Mouse (Mus musculus): ENCODE measurements around the gene Hist1h2ag. TPM values are rescaled to one million over a fixed set of nuclear protein-coding genes. Genes with fewer than 3 reads are reported as not detected.

Hist1h2ag gene
- total RNA-seq, 2 experiments from 2014 or later, result 10.3 to 10.5 TPM

DNA sequence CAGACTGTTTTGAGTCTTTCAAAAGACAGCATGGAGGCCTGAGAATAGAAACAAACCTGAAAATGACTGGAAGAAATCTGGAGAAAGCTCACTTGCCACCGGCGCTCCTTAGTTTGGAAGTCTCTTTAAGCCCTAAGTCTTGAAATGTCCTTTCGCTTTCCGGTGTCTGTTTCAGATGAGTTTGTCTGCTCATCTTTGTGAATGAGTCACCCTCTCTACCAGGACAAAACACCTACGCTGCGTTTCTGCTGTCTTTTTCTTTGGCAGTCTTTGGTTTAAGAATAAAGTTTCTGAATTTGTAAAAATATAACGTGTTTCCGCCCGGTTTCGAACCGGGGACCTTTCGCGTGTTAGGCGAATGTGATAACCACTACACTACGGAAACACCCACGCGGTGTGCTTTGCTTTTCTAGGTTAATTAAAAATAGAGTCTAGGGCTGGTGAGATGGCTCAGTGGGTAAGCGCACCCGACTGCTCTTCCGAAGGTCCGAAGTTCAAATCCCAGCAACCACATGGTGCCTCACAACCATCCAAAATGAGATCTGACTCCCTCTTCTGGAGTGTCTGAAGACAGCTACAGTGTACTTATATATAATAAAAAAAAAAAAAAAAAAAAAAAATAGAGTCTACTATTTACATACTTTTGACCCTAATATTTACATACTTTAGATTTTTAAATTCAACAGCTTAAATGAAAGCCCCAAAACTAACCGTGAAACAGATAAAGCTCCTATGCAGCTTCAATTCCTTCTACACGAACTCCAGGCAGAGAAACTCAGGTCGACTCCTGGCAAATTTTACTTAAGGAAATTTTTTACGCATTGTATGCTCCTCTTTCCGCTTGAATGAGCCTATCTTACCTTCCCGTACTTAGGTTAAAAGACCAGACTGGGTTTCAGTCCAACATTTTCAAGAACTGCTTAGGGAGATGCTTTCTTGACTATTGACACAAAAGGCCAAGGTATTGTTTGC is 27.0 kb downstream of the Hist1h2ag start:
- peak; percentile 76 to 81 for DNase-seq
- intact Hi-C loops (cut with DNase I), result loop anchor here (1.0 to 2.0 kb wide), 2 partner anchors 21 to 40 kb away; no protein-coding TSS in a partner anchor

DNA sequence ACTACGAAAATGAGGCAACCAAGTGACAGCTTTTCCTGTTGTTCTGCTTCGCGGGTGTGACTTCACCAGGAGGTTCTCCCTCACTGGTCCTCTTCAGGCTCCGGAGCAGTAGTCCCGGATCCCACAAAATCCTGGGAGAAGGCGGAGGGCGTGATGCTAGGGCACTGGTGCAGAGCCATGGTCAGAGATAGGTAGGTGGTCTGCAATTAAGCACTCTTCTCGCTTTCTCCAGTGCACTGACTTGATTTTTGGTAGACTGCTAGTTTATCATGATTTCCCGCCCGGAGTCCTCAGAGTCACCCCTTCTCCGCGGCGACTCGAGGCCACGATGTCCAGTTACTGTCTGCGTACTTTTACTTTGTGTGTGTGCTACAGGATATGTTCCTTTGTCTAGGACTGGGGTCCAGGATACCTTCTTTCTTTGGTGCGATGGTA is 28.3 kb downstream of the Hist1h2ag start:
- intact Hi-C loops (cut with DNase I), result loop anchor here (2.0 kb wide), 1 partner anchor 20 kb away; no protein-coding TSS in a partner anchor
- DNase-seq, result no peak

DNA sequence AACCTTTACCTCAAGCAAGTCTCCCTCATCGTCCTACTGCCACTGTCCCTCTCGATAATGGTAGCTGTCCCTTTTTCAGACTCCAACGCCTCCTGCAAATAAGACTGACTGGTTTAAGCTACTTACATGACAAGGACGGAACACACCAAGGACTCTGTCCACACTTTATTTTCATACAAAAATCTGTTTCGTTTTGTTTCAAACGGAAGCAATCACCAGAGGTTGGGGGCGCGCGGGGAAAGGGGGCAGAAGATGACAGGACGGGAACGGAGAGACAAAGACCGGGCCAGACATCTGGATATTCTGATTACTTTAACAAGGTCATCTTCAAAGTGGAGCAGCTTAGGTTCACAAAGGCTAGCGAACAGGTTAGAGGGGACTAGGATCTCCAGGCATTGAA is 29.0 kb downstream of the Hist1h2ag start:
- intact Hi-C loops (cut with DNase I), result loop anchor here (2.0 kb wide), 1 partner anchor 19 kb away; no protein-coding TSS in a partner anchor
- no peak for DNase-seq

DNA sequence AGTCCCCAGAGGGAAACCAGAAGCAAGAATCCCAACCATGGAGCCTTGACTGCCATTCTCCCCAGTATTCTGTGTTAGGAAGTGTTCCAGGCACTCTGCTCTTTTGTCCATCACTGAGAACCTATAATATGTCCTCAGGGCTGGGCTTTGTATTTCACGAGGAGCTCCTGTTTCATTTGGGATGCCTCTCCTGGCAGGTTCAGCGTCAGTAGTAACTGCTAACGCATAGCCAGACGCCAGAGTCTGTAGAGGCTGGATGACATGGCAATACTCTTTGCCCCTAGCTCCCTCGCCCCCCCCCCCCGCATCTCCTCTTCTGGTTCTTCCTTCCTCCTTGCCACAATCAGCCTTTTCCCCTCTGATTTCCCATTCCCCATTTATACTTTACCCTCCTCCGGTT is 33.1 kb downstream of the Hist1h2ag start, which contains the start of gene Prss16:
Gene Prss16, minus strand, starts transcription at position 101 of the 400 bp plus-strand sequence.
- DNase-seq, result no peak
- intact Hi-C loops (cut with DNase I), result no loop called here

DNA sequence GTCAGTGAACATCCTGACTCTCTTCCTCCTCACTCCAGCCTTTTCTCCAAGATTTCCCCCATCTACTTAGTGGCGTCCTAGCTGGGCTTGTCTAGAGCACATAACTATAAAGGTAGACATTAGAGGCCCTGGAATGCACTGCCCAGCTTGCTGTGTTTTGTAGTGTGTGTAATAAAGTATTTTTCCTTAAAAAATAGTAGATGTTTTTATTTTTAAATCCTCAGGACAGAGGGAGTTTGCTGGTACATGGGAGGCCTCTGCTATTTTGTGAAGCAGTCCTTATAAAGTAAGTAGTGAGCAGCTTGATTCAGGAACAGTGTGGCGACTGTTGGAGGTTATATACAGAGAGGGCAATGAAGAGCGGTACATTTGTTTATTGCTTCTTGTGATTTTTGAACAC is 34.0 kb downstream of the Hist1h2ag start:
- intact Hi-C loops (cut with DNase I), result no loop called here
- DNase-seq, result no peak

DNA sequence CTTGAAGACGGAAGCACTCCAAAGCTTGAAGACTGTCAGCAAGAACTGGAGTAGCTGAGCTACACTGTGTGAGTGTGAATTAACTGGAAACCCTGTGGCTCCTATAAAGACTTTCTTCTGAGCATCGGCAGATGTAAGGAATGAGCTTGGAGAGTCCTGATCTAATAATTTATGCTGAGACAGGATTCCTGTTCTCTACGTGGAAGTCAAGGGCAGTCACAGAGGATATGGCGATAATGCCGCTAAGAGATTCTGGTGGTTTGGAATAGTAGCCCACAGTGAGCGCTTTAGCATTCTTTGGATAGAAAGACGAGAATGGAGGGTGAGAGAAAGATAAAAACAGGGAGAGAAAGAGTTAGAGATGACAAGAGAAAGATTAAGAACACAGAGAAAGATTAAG is 34.9 kb downstream of the Hist1h2ag start:
- intact Hi-C loops (cut with DNase I), result no loop called here
- DNase-seq, result no peak

DNA sequence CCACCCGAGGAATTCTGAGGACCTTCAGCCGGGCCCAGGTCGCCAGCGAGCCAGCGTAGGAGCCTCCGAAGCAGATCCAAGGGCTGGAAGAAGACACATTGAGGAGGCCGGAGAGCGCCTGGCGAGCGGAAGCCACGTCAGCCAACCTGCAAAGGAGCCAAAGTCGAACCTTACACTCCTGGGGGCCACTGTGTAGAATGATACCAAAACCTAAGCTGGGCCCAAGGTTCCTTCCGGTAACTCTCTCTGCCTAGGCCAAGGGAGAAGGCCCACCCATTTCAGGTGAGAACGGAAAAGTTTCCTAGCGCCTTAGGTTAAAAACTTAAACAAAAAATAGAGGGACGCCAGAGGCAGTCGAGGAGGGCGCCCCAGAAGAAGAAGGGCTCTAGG is 35.6 kb downstream of the Hist1h2ag start:
- no peak for DNase-seq
- intact Hi-C loops (cut with DNase I), result no loop called here

DNA sequence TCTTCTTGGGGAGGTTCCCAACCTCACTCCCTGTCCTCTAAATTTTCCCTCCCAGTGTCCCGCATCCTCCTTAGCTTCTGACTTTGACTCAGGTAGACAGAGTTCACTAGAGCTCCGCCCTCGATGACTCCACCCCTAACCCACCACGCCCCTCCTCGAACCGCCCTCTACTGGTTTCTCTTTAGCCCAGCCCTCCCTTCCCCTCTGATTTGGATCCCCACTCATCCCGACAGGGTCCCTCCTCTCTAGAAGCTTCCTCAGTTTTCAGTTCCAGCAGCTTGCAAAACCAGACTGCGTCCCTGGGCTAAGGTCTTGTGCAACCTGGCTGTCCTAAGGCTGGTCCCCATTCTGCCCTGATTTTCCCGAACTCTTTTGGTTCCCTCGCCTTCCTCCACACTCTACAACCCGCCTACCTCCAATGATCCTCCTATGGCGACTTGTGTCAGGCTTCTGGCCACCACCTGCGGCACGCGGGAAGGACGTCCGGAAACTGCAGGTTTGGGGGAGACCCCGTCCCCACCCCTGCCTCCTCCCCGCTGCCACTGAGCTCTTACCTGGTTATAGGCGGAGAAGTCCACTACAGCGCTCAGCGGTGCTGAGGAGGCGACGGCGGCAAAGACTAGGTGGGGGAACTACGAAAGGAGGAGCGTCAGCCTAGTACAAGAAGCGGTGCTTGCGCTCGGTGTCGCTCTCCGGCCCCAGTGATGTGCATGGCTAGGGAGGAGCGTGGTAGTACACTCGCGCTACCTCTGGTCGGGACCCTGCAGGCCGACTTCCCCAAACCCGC is 36.2 kb downstream of the Hist1h2ag start:
- intact Hi-C loops (cut with DNase I), result no loop called here
- DNase-seq, result peak in 1 of 2 experiments; percentile 41

DNA sequence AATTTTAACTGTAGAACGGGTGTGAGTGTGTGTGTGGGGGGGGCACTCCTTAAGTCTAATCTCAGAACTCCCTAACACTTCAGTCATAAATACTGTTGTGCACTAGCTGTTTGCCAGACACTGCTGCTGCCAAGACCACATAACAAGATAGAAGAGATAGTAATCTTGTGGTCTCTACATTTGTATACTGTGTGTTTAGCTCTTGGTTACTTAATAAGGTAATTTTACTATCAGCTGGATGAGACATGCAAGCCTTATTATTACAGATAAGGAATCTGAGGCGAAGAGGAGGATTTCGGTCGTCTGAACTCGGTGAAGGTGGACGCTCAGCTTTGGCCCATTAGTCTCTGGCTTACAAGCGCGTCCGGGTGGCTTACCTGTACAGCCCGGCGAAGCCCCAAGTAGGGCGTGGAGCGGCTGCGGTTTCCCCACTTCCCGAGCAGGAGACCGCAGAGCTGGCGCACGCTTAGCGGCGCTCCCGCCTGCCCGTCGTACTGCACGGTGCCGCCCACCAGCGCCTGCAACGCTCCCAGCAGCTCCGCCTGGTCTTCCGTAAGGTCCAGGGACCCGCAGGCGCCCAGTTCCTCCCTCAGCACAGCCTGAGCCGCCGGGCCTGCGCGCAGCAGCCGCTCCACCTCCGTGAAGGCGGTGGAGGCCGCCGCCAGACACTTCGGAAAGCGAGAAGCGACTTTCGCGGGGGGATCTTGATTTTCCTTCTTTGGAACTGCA is 37.0 kb downstream of the Hist1h2ag start:
- intact Hi-C loops (cut with DNase I), result no loop called here
- peak; percentile 34 to 52 for DNase-seq

DNA sequence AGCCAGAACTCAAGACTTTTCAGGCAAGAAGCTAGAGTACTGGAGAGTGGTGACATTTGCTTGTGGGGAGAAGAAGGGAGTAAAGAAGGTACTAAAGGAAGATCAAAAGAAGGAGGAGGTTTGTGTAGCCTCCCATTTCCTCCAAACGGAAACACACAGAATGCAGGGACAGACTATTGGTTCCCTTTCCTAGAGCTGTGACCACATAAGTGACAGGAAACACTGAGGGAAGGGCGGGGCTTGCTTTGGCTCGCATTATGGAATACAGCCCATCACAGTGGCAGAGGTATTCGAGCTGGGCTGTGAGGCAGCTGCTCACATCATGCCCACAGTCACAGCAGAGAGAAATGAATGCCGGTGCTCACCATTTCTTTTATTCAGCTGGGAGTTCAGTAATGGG is 40.9 kb downstream of the Hist1h2ag start:
- intact Hi-C loops (cut with DNase I), result no loop called here
- no peak for DNase-seq

DNA sequence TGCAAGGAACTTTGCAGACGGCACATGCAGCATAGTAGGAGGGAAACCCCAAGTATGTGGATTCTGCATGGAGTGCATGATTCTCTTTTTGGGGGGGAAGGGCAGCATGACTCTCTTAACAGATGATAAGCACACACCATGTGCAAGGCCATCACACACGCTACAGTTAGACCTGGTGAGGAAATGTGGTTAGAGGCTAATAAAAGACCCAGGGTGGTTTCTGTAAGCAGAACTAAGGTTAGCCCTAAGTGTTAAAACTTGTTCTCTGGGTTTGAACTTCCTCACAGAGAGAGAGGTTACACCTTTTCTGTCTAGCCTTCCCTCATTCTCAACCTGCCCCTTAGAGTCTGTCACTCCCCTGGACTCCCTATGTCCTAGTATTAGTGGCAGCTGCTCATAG is 41.4 kb downstream of the Hist1h2ag start:
- no peak for DNase-seq
- intact Hi-C loops (cut with DNase I), result no loop called here

DNA sequence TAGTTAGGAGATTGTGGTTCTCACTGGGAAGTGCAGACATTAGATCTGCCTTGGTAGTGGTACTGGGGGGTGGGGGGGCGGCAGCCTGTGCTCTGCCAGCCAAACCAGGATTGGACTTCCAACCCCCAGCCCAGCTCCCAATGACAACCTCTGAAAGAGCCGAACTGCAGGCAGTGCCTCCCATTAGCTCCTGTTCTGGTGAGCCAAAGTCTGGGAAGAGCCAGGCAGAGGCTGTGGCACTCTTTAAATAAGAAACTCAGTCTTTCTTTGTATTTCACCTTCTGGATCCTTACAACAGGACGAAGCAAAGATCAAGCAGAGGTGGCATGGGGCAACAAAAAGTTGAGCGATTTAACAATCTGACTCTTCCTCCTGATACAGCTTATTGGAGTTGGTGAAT is 43.6 kb downstream of the Hist1h2ag start:
- intact Hi-C loops (cut with DNase I), result no loop called here
- no peak for DNase-seq

DNA sequence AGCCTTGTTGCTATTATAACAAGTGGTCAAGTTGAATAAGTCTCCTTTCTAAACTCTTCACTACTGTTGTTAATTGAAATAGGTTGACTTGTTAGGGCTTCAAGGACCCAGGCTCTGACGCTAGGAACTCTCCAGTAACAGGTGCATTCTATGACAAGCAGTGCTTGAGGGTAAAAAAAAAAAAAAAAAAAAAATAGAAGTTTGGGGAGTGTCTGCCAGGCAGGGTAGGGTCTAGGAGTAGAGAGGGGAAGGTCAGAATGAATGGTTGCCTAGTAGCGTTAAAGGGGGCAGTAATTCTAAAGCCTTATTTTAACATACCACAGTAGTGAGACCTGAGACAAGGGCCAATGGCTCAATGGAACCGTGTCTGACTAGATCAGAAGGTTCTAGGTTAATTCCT is 44.3 kb downstream of the Hist1h2ag start:
- intact Hi-C loops (cut with DNase I), result no loop called here
- no peak for DNase-seq

DNA sequence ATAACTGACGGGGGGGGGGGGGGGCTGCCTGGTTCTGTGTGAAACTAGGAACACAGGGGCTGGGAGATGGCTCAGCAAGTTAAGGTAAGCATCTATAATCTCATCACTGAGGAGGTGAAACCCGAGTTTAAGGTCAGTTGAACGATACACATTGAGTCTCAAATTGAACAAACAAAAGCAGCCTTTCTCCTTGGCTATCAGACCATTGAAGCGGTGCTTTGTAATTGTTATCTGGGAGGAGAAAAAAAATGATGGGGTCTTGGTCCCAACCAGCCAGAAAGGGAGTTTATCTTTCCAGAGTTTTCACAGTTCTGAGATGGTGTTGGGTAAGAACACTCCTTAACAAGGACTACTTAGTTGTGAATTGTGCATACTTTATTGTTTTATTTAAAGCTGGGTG is 44.9 kb downstream of the Hist1h2ag start:
- no peak for DNase-seq
- intact Hi-C loops (cut with DNase I), result loop anchor here (2.0 kb wide), 1 partner anchor 29 kb away; no protein-coding TSS in a partner anchor

DNA sequence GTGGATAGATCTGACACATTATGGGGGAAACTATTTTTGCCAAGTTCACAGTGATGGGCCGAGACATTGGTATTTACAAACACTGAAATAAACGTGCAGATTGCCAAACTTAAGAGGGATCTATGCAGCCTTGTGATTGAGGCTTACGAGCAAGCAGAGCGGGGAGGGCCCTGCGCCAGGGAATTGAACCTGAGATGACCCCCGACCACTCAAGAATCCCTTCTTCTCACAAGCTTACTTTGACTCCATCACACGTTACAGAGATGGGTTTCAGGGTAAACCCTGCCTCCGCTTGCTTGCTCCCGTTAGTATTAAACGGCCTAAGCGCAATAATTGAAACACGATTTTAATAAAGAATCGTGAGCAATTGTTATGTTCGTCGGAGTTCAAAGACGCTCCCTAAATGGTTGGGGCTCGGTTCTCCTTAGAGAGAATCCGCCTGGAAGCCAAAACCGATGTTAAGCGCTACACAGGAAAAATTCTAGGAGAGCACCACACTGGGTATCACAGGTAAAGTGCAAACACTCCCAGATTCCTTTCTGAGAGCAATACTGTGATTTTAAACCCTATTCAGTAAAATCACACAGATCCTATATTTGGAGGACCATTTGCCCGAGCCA is 45.4 kb downstream of the Hist1h2ag start:
- DNase-seq, result no peak

DNA sequence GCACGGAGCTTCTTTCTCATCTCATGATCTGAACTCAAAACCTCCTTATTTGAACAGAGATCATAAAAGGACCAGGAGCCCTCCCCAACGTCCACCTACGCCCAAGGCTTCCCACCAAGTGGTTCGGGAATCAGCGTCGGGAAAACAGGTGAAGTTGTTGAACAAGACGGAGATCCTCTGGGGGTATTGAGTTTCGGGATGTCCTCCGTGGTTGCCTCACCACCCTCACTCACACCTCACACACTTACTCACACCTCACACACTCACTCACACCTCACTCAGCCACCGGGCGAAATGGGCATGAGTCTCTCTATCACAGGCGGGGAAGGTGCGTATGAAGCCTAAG is 45.9 kb downstream of the Hist1h2ag start:
- no peak for DNase-seq
- intact Hi-C loops (cut with DNase I), result loop anchor here (2.0 kb wide), 1 partner anchor 30 kb away; no protein-coding TSS in a partner anchor

More for the DNA sequence above, 45.4 kb downstream of the Hist1h2ag start:
- intact Hi-C loops (cut with DNase I), result loop anchor here (2.0 kb wide), 1 partner anchor 29 kb away; no protein-coding TSS in a partner anchor

DNA sequence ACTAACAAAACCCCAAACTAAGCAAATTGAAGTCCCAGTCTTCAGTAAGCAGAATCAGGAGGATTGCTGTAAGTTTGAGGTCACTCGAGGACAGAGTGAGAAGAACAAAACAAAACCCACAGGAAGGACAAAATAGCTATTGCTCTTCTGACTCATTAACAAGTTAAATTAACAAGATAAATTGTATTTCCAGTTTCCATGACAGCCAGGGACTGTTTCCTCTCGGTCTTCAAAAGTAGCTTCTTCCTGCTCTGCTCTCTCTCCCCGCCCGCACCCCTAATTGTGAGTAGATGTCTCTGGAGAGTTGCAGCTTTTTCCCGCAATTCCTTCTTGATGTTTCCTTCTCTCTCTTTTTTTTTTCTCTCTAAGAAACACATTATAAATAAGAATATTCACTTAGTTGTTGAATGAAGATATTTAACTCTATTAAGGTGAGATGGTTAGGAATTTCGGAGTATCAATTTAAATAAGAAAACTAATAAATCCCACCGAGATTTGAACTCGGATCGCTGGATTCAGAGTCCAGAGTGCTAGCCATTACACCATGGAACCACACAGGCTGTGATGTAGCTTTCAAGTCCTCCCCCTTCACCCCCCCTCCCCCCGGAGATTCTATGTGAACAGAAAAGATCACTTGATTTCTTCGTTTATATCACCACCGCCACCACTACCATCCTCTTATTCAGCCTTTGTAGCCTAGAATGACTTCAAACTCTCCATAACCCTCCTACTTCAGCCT is 46.5 kb downstream of the Hist1h2ag start:
- no peak for DNase-seq
- intact Hi-C loops (cut with DNase I), result loop anchor here (2.0 kb wide), 1 partner anchor 31 kb away; no protein-coding TSS in a partner anchor

DNA sequence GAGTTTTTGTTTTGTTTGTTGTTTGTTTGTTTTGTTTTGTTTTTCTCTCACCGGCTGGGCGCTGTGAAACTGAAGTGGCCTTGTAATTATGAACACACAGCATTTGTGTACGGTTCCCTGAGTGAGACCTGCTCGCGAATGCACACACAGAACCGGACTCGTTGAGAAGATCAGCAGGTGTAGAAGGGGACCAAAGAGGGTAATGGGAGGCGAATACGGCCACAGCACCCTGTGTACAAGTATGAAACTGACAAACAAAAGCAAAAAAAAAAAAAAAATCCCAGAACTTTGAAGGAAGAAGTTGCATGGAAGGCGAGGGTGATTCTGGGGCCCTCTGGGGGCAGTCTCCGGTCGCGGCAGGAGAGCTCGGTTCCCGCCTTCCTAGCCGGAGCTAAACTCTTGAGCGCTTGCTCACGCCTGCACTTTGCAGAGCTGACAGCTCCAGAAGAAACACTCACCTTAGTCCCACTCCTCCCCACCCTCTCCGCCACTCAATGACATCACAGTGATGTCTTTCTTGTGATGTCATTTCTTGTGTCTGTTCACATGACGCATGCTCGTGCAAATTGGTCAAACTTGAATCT is 47.3 kb downstream of the Hist1h2ag start:
- intact Hi-C loops (cut with DNase I), result loop anchor here (2.0 kb wide), 2 partner anchors 19 to 21 kb away; no protein-coding TSS in a partner anchor
- peak in 1 of 2 experiments; percentile 47 for DNase-seq

DNA sequence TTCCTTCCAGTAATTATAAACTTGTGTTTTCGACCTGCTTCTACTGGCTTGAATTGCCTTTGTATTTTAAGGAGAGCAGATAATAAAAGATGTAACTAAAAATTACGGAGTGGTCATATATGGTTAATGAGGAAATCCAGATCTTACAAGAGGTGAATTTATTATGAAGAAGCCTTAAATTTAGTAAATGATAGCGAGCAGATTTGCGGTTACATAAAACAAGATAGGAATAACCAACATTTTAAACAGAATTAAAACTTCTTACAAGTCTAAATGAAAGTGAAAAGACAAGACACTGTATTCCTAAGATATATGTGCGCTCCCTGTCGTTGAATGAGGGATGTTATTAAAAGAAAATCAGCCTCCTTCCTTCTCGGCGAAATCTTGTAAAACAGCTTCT is 47.8 kb downstream of the Hist1h2ag start:
- intact Hi-C loops (cut with DNase I), result loop anchor here (2.0 kb wide), 2 partner anchors 20 kb away; no protein-coding TSS in a partner anchor
- DNase-seq, result no peak

All from heart, postnatal 36 days (tissue).